8 mouse cellular contexts compared by ENCODE assay signal in the genomic region with DNA sequence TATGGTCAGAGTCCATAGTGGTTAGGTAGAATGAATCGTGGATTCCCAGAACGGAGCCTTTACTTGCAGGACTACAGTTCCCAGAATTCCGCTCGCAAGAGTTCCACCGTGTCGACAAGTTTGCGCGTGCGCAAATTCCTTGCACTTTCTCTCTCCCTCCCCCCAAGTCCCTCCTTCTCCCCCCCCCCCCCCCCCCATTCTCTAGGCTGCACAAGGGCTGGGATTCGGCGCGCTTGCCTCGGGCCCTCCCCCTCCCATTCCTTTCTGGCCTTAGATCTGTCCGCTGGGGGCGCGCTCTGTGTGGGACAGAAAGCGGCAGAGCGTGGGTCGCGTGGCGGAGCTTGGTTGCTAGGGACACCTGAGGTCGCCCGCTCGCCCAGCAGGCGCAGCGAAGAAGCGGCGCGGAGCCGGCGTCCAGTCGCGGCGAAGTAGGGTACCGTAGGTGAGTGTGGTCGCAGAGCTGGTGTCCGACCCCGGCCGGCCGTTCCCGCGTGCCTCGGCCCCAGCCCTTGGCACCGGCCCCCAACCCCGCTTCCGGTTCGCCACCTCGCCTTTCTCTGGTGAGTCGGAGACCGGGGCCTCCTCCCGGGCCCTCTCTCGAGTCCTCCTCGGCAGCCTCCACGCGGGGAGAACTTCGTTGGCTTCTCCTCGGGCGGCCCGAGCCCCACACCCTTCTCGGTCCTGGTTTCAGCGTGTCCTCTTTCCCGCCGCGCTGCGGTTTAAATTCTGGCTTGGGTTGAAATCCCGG. TPM values are rescaled to one million over a fixed set of nuclear protein-coding genes. Genes with fewer than 3 reads are reported as not detected.
DNase-seq lines count a peak whose midpoint lies in the region; ATAC-seq and TF ChIP-seq lines count a peak whose summit lies in the region.

A gene (plus strand): TSS at position 298 of the 748 bp plus-strand sequence.

- peak within 1 kb of the TSS; percentile 67 to 86 (median 82) for H3K4me3 ChIP-seq in CH12.LX (replicated peaks in 1 of 3; ENCODE audit: low read depth in 2 of 3, low read length in 2 of 3, poor library complexity in 1 of 3)
- peak within 1 kb of the TSS; percentile 59 for H3K4me3 ChIP-seq in forebrain, embryonic 11.5 days (ENCODE audit: low read depth, low read length)
- peak within 1 kb of the TSS; percentile 94 for H3K4me3 ChIP-seq in heart, embryonic 16.5 days (ENCODE audit: low read length)
- peak within 1 kb of the TSS; percentile 93 for H3K4me3 ChIP-seq in liver, embryonic 15.5 days (replicated peaks)
- peak within 1 kb of the TSS; percentile 72 for H3K4me3 ChIP-seq in neural tube, embryonic 12.5 days

- DNase-seq in CH12.LX (ENCODE audit: extremely low read depth), result peak; percentile 94
- peak; percentile 90 for DNase-seq in c-Kit-positive CD71-positive TER-119-negative erythroid progenitor cells, embryonic 14.5 days (ENCODE audit: low read depth)
- DNase-seq in forebrain, embryonic 11.5 days (ENCODE audit: low spot score), result peak; percentile 98
- DNase-seq in kidney, postnatal 36 days, result peak; percentile 98
- DNase-seq in telencephalon, adult 2 months (ENCODE audit: low read depth, low spot score), result peak; percentile 98

- H3K27me3 ChIP-seq in CH12.LX (replicated peaks), result no peaks in the 10 kb centered on the region
- no peaks in the 10 kb centered on the region for H3K27me3 ChIP-seq in forebrain, embryonic 11.5 days (ENCODE audit: control insufficient read depth, insufficient read depth, low read length)
- no peaks in the 10 kb centered on the region for H3K27me3 ChIP-seq in heart, embryonic 16.5 days (ENCODE audit: control insufficient read depth, insufficient read depth, low read length)
- no peaks in the 10 kb centered on the region for H3K27me3 ChIP-seq in liver, embryonic 15.5 days
- H3K27me3 ChIP-seq in neural tube, embryonic 12.5 days (replicated peaks), result no peaks in the 10 kb centered on the region

- no peak within 1 kb of the TSS; the same call in 1 of the 2 replicates for H3K27ac ChIP-seq in CH12.LX (ENCODE audit: insufficient read depth, low read depth)
- H3K27ac ChIP-seq in forebrain, embryonic 11.5 days (ENCODE audit: low read depth, low read length), result peak within 1 kb of the TSS; percentile 43
- peak within 1 kb of the TSS; percentile 89 for H3K27ac ChIP-seq in heart, embryonic 16.5 days (ENCODE audit: low read length)
- peak within 1 kb of the TSS; percentile 81 for H3K27ac ChIP-seq in liver, embryonic 15.5 days (replicated peaks)
- 0 out of 2 replicates have a peak within 1 kb of the TSS, but pooled peaks have one; percentile 21 for H3K27ac ChIP-seq in neural tube, embryonic 12.5 days

- no peak; the same call in 1 of the 2 replicates for TF ChIP-seq RAD21 in CH12.LX (IDR thresholded peaks at IDR 0.05; ENCODE audit: low read depth, low read length)

- no peak for TF ChIP-seq EP300 in CH12.LX (IDR thresholded peaks at IDR 0.05; ENCODE audit: low read length)

- peaks cover 23% of the 10 kb centered on the region for H3K79me2 ChIP-seq in CH12.LX (replicated peaks; ENCODE audit: control insufficient read depth, extremely low read depth, insufficient read depth, poor library complexity, severe bottlenecking)

- H3K4me1 ChIP-seq in CH12.LX (ENCODE audit: control insufficient read depth in 1 of 2, insufficient read depth in 2 of 2), result peaks cover 3 to 30% of the 10 kb centered on the region in 2 experiments; a peak in 2 of 4 replicates
- 0 out of 2 replicates have a peak, but pooled peaks cover 1% of the 10 kb centered on the region for H3K4me1 ChIP-seq in forebrain, embryonic 11.5 days (replicated peaks; ENCODE audit: control insufficient read depth, insufficient read depth, low read length)
- H3K4me1 ChIP-seq in heart, embryonic 16.5 days (ENCODE audit: control insufficient read depth, insufficient read depth, low read length), result peaks cover 20% of the 10 kb centered on the region
- H3K4me1 ChIP-seq in liver, embryonic 15.5 days (replicated peaks), result peaks cover 38% of the 10 kb centered on the region
- peaks cover 6% of the 10 kb centered on the region for H3K4me1 ChIP-seq in neural tube, embryonic 12.5 days

- dilution Hi-C loops in CH12.LX (cut with MboI; ENCODE audit: extremely low pct_ligation_motif_present, extremely low pct_unique_long_range_greater_than_20kb, low sequenced_read_pairs), result no loop called here

- peak in 1 of 2 experiments; percentile 66; a peak in 2 of 4 replicates for TF ChIP-seq CTCF in CH12.LX (conservative IDR thresholded peaks at IDR 0.05 in 1 of 2, IDR thresholded peaks at IDR 0.05 in 1 of 2; ENCODE audit: low read depth in 2 of 2, low read length in 2 of 2)

- H3K9ac ChIP-seq in CH12.LX (ENCODE audit: insufficient read depth, low read depth), result peak within 1 kb of the TSS; percentile 96
- H3K9ac ChIP-seq in forebrain, embryonic 11.5 days (ENCODE audit: low read length), result peak within 1 kb of the TSS; percentile 77
- H3K9ac ChIP-seq in heart, embryonic 16.5 days (ENCODE audit: low read length), result peak within 1 kb of the TSS; percentile 96
- peak within 1 kb of the TSS; percentile 78 for H3K9ac ChIP-seq in liver, embryonic 15.5 days
- peak within 1 kb of the TSS; percentile 67 for H3K9ac ChIP-seq in neural tube, embryonic 12.5 days

- peak within 1 kb of the TSS; percentile 95 for H3K4me2 ChIP-seq in CH12.LX (ENCODE audit: insufficient read depth, low read depth, poor library complexity, severe bottlenecking)
- peak within 1 kb of the TSS; percentile 67 for H3K4me2 ChIP-seq in forebrain, embryonic 11.5 days (ENCODE audit: low read depth, low read length, severe bottlenecking)
- H3K4me2 ChIP-seq in heart, embryonic 16.5 days (ENCODE audit: low read depth, low read length), result peak within 1 kb of the TSS; percentile 75
- H3K4me2 ChIP-seq in liver, embryonic 15.5 days, result peak within 1 kb of the TSS; percentile 85
- H3K4me2 ChIP-seq in neural tube, embryonic 12.5 days (replicated peaks), result peak within 1 kb of the TSS; percentile 61

- in situ Hi-C loops in CH12.LX (cut with MboI; ENCODE audit: low pct_ligation_motif_present, low pct_unique_long_range_greater_than_20kb, low sequenced_read_pairs), result no loop called here

- H3K9me3 ChIP-seq in CH12.LX (replicated peaks; ENCODE audit: low read length), result no peaks in the 10 kb centered on the region
- H3K9me3 ChIP-seq in forebrain, embryonic 11.5 days (ENCODE audit: control insufficient read depth, low read length), result no peaks in the 10 kb centered on the region
- H3K9me3 ChIP-seq in heart, embryonic 16.5 days (replicated peaks; ENCODE audit: control insufficient read depth, low read length), result no peaks in the 10 kb centered on the region
- no peaks in the 10 kb centered on the region for H3K9me3 ChIP-seq in liver, embryonic 15.5 days (replicated peaks)
- no peaks in the 10 kb centered on the region for H3K9me3 ChIP-seq in neural tube, embryonic 12.5 days

- ATAC-seq in forebrain, embryonic 11.5 days (replicated peaks; ENCODE audit: low FRiP score), result peak; percentile 98
- peak; percentile 98 for ATAC-seq in heart, embryonic 16.5 days (replicated peaks; ENCODE audit: extremely low read depth, insufficient read depth, low FRiP score)
- peak; percentile 97 for ATAC-seq in liver, embryonic 15.5 days (ENCODE audit: insufficient read depth)
- peak; percentile 98 for ATAC-seq in neural tube, embryonic 12.5 days (ENCODE audit: low FRiP score, low read depth)

- 1% methylated on average over 66 of the region's 66 CpGs for WGBS in forebrain, embryonic 11.5 days
- WGBS in heart, embryonic 16.5 days, result under 1% methylated on average over 66 of the region's 66 CpGs
- under 1% methylated on average over 66 of the region's 66 CpGs for WGBS in liver, embryonic 15.5 days (ENCODE audit: insufficient replicate concordance)
- under 1% methylated on average over 66 of the region's 66 CpGs for WGBS in neural tube, embryonic 12.5 days

- peak; percentile 78 for TF ChIP-seq POLR2A in CH12.LX (IDR thresholded peaks at IDR 0.05; ENCODE audit: low read depth, low read length)

- H3K36me3 ChIP-seq in CH12.LX (replicated peaks in 1 of 2; ENCODE audit: control insufficient read depth in 1 of 2, insufficient read depth in 1 of 2, low read length in 1 of 2), result peaks cover 0 to 17% of the 10 kb centered on the region in 2 experiments
- no peaks in the 10 kb centered on the region for H3K36me3 ChIP-seq in forebrain, embryonic 11.5 days (ENCODE audit: control insufficient read depth, insufficient read depth, low read length)
- H3K36me3 ChIP-seq in heart, embryonic 16.5 days (ENCODE audit: control insufficient read depth, insufficient read depth), result 0 out of 2 replicates have a peak, but pooled peaks cover 2% of the 10 kb centered on the region
- no peaks in the 10 kb centered on the region for H3K36me3 ChIP-seq in liver, embryonic 15.5 days (replicated peaks)
- H3K36me3 ChIP-seq in neural tube, embryonic 12.5 days, result no peaks in the 10 kb centered on the region

TF ChIP-seq in CH12.LX, 34 proteins besides CTCF, POLR2A, EP300 and RAD21 (continues in another document):
- TF ChIP-seq RCOR1 (conservative IDR thresholded peaks at IDR 0.05; ENCODE audit: low read depth, low read length) (no peak), JUN (IDR thresholded peaks at IDR 0.05; ENCODE audit: insufficient read depth, low read depth, low read length) (no peak), MAZ (IDR thresholded peaks at IDR 0.05; ENCODE audit: low read depth, low read length) (peak; percentile 95), E2F4 (IDR thresholded peaks at IDR 0.05; ENCODE audit: insufficient replicate concordance, low read depth, low read length) (no peak), PAX5 (IDR thresholded peaks at IDR 0.05; ENCODE audit: low read length) (no peak), USF2 (conservative IDR thresholded peaks at IDR 0.05; ENCODE audit: low read depth, low read length) (no peak), JUND (conservative IDR thresholded peaks at IDR 0.05; ENCODE audit: low read depth, low read length) (no peak), MXI1 (IDR thresholded peaks at IDR 0.05; ENCODE audit: low read depth, low read length) (peak; percentile 96), CHD2 (IDR thresholded peaks at IDR 0.05; ENCODE audit: low read length) (no peak), ETS1 (conservative IDR thresholded peaks at IDR 0.05; ENCODE audit: low read depth, low read length) (no peak), MAX (IDR thresholded peaks at IDR 0.05; ENCODE audit: low read length) (peak; percentile 81), POLR2AphosphoS2 (IDR thresholded peaks at IDR 0.05; ENCODE audit: low read depth, low read length) (0 out of 2 replicates have a peak, but pooled peaks have one; percentile 16), NRF1 (IDR thresholded peaks at IDR 0.05; ENCODE audit: low read depth, low read length) (peak; percentile 78)

RNA-seq across cellular contexts. Expression of the gene that starts here (rescaled TPM):
- total RNA-seq in CH12.LX (2012; rRNA removed) (21.8 and 29.3 TPM in 2 replicates), CH12.LX (2014; rRNA removed) (23.6 and 24.9 TPM in 2 replicates)
- 72.0 and 85.8 TPM in 2 replicates for polyA plus RNA-seq in CH12.LX (2012; ENCODE audit: insufficient read length, low read depth)
- 54.8 and 68.5 TPM in 2 replicates for polyA plus RNA-seq in forebrain, embryonic 11.5 days (2014; fragmentation: Nextera tagmentation; extraction: Ambion mirVana)
- polyA plus RNA-seq in heart, embryonic 16.5 days (2015; fragmentation: Nextera tagmentation; extraction: Ambion mirVana), result 7.1 and 10.3 TPM in 2 replicates
- 3.7 and 4.5 TPM in 2 replicates for polyA plus RNA-seq in liver, embryonic 15.5 days (2015; fragmentation: Nextera tagmentation; extraction: Ambion mirVana)
- 25.8 and 28.5 TPM in 2 replicates for polyA plus RNA-seq in neural tube, embryonic 12.5 days (2016; fragmentation: Nextera tagmentation; extraction: Ambion mirVana)
